Mouse (Mus musculus) gastrocnemius, adult 2 months (tissue): ENCODE measurements at regions not wholly inside any gene's neighbourhood (a gene's known extent, or its start where the extent isn't known, plus 50 kb on each side); places are given as distances from the start of the nearest gene placed in this dataset.

ENCODE experiments used
- DNase-seq: peaks from one replicate; pipeline ENCODE4 v3.0.0; 2022
- H3K27ac ChIP-seq: fragments of 200-600 bp; 2 replicates; pipeline ENCODE4 v1.8.1; 2022; ENCODE audit warnings: mild to moderate bottlenecking
- H3K4me3 ChIP-seq: fragments of 200-600 bp; 2 replicates; pipeline ENCODE4 v1.8.1; 2022; ENCODE audit warnings: mild to moderate bottlenecking, moderate library complexity
- CTCF ChIP-seq: fragments of 200-600 bp; IDR thresholded peaks from 2 replicates; pipeline ENCODE4 v1.8.1; 2022; ENCODE audit warnings: antibody characterized with exemption, mild to moderate bottlenecking, moderate library complexity
- intact Hi-C: fragments of 180-260 bp; cut with DNase I; formaldehyde crosslinking; loops from one replicate; pipeline ENCODE4 v1.15.1; 2025

DNA sequence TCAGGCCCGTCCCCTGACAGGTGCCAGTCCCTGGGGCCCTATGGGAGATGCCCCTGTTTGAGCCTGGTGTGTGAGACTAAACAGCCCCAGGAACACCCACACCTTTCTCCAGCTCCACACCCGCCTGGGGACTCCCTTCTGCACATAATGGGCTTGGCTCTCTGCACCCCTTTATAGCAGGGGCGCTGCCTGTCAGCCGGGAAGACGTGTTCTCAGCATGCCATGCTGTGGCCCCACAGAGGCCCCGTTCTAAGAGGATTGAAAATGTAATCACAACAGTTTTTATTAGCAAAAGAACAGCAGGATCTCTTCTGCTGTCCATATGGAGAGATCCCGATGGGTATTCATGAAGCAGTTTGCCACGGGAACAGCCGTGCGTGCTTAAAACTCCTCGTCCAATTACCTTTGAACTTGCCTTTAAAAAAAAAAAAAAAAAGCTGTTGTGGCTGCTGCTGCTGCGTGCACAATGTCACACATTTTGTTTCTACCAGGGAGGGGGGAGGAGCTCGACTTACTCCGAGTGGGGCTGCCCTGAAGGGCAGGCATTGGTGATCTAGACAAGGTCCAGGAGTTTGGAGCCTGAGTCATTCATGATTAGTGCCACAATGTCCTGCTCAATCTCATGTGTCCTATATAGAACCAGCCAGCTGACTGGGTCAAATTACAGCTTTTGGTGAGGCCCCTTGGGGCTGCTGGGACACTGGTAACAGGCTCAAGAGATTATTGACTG lies 119.7 kb downstream of the Rps24 start:
- intact Hi-C loops, result no loop called here
- peak; percentile 47 for DNase-seq
- H3K27ac ChIP-seq, result peak overlapping the region; percentile 66
- TF ChIP-seq CTCF, result no peak
- H3K4me3 ChIP-seq, result no peak overlapping the region

DNA sequence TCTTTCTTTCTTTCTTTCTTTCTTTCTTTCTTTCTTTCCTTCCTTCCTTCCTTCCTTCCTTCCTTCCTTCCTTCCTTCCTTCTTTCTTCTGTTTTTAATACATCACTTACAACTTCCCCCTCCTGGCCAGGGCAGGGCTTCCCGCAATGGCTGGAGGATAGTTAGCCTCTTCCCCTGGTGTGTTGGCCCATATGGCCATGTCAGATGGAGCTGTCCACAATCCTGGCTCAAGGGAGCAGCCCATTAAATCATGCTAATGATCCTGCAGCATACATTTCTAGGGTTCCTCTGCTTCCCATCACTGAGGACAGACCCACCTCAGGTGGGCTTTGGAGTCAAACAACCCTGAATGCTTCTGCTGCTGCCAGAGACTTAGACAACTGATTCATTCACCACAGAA lies 121.4 kb downstream of the Rps24 start:
- no peak for DNase-seq
- Histone ChIP-seq H3K27ac (no peak overlapping the region), H3K4me3 (no peak overlapping the region)
- TF ChIP-seq CTCF, result no peak
- intact Hi-C loops, result no loop called here

DNA sequence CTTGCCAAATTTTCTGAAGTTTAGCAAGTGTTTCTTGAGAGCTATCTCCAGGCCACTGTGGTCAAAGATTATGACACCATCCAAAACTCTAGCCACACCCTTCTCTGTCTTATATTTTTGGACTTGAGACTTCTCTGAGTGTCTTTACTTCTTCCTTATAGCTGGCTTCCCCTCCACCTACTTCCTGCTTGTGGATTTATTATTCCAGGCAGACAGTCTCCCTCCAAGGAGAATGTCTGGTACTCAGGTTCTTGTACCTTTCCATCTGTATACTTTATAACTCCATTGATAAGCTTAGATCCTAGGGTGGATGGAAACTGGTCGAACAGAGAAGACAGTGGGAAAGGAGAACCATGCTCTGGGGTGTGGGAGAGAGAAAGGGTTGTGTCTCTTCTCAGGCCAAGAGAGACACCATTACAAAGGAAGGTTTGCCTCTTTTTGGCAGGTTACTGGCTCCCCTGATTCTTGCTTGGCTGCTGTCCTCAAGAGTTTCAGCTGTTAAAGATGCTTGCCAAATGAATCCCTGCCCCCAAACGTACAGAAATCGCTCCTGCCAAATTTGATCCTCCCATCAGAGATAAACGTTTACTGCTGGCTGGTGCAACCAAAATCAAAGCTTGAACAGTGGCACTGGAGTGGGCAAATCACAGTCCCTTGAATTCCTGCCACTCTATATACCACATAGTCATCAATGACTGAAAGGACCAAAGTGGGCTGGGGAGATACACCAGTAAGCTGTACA lies 125.5 kb downstream of the Rps24 start:
- H3K4me3 ChIP-seq, result no peak overlapping the region
- H3K27ac ChIP-seq, result no peak overlapping the region
- intact Hi-C loops, result no loop called here
- DNase-seq, result no peak
- TF ChIP-seq CTCF, result no peak

DNA sequence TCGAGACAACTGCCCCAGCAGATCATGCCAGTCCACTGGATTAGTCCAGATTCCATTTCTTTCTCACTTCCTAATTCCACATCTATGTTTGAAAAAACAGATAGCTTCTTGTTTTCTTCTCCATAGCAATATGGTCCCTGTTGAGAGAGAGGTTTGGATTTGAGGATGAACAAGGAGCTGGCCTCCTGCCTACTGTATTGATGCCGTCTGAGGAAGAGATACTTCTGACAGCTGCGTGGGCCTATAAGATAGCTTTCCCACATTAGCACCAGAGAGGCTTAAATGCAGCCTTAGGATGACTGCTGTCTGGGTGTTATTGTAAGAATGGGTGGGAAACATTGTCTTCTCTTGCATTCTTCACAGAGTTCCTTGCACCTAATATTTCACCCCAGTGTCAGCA lies 128.9 kb downstream of the Rps24 start:
- TF ChIP-seq CTCF, result no peak
- Histone ChIP-seq H3K27ac (no peak overlapping the region), H3K4me3 (no peak overlapping the region)
- no peak for DNase-seq
- intact Hi-C loops, result no loop called here

DNA sequence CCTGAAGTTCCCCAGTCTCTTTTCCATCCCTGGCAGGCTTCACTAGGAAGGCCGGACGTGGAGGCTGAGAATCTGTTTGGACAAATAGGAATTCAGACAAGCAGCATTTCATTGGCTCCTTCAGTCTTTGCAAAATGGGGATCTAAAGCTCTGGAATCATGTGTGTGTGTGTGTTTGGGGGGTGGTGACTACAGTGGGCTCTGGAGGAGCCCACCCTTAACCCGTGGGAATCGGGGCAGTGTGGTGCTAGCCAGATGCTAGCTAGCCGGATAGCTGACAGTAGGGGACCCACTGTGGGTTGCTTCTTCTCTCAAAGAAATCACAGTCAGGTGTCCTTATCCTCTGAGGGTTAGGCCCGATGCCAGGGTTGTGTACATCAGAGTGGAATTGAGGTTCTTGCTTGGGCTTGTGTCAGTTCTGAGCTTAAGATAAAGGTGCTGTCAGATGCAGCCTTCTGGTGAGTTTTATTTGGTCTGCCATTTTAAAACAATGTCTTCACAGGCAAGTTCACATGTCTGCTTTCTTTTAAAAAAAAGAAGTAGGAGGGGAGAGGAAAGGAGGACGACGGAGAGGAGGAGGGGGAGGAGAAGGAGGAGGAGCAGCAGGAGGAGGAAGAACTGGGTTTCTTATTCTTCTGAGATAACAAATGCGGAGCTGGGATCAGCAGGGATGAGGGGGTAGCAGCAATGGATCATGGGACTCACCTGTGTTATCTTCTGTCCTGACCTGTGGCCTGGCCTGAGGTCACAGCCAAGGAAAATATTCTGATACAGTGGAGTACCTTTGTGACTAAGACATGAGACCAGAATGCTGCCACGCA lies 129.6 kb downstream of the Rps24 start:
- H3K4me3 ChIP-seq, result no peak overlapping the region
- no peak for TF ChIP-seq CTCF
- no peak overlapping the region for H3K27ac ChIP-seq
- DNase-seq, result no peak
- intact Hi-C loops, result no loop called here

DNA sequence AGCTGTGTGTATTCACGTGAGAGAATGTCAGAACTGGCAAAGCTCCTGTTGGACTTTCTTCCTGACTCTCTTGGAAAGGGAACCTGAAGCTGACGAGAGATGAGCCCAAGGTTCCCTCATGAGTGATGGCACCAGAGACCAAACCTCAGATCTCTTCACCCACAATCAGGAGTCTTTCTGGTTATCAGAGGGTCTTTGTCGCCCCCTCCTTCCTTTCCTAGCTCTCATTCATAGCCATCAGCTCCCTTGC lies 130.1 kb downstream of the Rps24 start:
- Histone ChIP-seq H3K27ac (no peak overlapping the region), H3K4me3 (no peak overlapping the region)
- no peak for DNase-seq
- TF ChIP-seq CTCF, result no peak
- intact Hi-C loops, result no loop called here

DNA sequence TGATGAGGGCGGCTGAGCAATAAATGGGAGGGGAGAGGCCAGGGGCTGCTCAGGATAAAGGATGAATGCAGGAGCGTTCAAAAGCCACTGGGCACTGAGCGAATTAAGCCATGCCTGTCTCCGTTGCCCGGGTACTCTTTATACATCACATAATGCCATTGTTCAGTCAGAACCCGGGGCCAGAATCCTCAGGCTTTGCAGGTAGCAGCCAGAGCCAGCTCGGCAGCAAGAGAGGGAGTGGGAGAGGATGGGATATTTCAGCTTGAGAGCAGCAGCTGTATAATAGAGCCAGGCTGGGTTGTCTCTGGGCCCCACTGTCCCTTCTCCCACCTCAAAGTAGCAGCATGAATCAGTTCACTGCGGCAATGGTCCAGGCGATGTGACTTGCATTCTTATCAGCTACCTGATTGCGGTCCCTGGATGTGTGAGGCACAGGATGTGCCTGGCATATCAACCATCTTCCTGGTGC lies 130.5 kb downstream of the Rps24 start:
- TF ChIP-seq CTCF, result no peak
- H3K27ac ChIP-seq, result no peak overlapping the region
- intact Hi-C loops, result no loop called here
- DNase-seq, result no peak
- no peak overlapping the region for H3K4me3 ChIP-seq

DNA sequence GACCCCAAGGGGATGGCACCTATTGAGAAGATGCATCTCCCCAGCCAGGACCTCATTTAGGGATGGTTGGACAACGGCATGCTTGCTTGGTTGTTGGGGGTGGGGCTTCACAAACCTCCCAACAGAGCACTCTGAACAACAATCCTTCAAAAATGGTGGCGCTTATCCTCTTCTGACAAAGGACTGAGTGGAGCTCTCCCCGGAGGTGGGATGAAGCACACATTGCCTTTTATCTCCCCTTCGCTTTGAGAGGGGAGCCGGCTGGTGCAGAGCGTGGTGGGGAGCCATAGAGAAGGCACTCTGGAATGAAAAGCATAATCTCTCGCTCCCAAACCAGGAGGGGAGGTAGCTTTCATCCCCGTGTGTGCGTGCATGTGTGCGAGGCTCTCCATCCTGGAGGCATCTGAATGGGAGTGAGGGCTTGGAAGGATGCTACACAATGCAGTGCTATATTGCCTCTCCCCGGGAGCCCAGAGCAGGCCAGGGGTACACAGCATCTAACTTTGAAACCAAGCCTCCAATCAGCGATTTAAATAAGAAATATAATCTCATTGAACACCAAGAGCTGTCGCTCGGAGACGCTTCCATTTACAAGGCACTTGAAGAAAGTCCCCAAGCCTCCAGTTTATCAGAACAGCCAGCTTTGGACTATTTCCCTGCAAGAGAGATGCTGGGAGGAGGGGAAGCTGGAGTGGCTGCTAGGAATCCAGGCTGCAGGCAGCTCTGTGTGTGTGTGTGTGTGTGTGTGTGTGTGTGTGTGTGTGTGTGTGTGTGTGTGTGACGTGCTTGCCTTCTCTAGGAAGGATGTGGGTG lies 131.5 kb downstream of the Rps24 start:
- Histone ChIP-seq H3K4me3 (no peak overlapping the region), H3K27ac (no peak overlapping the region)
- no peak for TF ChIP-seq CTCF
- intact Hi-C loops, result no loop called here
- no peak for DNase-seq

DNA sequence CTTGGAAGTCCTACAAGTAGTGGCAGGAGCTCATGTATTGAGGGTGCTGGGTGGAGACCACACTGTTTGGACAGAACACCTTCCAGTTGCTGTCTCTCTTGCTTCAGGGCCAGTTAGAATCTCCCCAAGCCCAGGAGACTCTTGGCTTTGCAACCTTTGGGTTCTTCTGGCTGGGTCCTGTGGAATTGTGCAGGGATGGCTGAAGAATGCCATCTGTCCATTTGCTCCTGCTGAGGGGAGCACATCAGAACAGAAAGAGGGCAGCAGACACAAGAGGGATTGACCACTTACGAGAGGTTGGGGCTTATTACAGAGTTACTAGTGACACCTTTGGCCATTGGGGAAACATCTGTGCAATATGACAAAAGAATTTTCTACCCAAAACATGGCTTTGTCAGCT lies 145.1 kb downstream of the Rps24 start:
- Histone ChIP-seq H3K27ac (no peak overlapping the region), H3K4me3 (no peak overlapping the region)
- no peak for DNase-seq
- intact Hi-C loops, result no loop called here
- no peak for TF ChIP-seq CTCF

DNA sequence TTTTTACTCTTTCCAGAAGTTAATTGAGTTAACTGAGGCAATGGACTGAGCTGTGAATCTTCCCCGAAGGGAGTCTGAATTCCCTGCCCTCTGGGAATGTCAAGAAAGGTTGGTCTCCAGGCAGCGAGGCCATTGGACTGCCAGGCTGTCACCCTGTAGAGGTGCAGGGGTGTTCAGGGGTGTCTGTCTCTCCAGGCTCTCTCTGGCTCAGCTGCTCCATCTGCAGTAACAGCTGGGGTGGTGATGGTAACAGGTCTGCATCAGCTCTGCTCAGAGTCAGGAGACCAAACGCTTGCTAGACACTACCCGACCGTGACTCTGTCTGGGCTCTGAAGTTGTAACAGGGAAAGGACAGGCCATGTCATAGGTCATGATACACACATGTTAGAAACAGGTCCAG lies 154.9 kb downstream of the Rps24 start:
- no peak for TF ChIP-seq CTCF
- no peak for DNase-seq
- intact Hi-C loops, result no loop called here
- H3K27ac ChIP-seq, result no peak overlapping the region
- no peak overlapping the region for H3K4me3 ChIP-seq

DNA sequence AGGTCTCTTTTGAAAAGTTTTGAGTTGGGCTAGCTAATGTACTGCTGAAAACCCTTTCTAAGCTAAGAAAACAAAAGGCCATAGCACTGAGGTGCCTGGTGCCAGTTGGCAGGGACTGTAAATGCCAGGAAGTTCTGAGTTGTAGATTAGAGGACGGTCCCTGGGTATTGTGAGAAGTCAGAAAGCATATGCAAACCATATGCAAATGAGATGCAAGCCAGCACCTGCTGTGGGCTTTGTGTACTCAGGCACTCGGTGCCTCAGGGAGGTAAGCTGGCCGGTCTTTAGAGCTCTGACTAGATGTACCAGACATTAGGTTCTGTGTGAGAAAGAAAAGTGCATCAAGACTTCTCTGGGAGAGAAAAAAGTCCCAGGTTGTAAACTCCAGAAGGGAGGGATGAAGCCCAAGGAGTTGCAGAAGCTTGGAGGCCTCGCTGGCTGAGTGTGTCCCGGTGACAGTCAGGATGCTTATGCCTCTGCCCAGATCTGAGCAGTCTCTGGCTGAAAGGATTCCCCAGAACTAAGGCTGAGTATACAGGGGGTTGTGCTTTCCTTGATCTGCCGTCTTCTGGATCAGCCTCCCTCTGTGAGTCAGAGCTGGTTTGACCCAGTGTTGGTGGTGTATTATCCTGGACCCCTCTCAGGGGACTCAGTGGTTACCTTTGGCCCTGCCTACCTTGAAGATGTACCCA lies 157.3 kb downstream of the Rps24 start:
- no peak overlapping the region for H3K27ac ChIP-seq
- intact Hi-C loops, result no loop called here
- DNase-seq, result no peak
- no peak for TF ChIP-seq CTCF
- H3K4me3 ChIP-seq, result no peak overlapping the region

DNA sequence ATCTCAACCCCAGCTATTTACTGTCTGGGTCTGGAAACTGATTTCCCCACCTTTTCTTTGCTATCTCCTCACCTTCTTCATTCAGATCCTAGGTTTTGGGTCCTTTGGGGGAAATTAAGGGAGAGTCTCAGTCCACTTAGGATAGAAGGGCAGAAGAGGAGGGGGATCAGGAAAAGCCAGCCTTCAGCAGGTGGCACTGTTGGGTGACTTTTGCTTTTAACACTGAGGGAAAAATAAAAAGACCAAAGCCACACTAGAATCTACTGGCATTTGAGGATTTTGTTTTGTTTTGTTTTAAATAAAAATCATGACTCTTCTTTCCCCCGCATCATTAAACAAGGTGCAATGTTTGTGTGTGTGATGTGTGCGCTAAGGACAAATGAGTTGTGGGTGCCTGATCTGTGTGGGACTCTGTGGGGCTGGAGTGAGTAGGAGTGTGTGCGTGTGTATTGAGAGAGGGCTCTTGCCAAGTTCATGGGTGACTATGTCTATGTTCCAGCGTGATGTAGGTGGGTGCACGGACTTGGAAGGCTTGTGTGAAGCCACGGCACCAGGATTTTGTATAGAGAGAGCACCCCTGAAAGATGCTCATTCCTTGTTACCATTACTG lies 159.4 kb downstream of the Rps24 start:
- intact Hi-C loops, result no loop called here
- DNase-seq, result no peak
- Histone ChIP-seq H3K27ac (no peak overlapping the region), H3K4me3 (no peak overlapping the region)
- peak; percentile 48 for TF ChIP-seq CTCF
